Mouse (Mus musculus) CH12.LX (cell line): ENCODE results near the gene Sema7a. TPM values are rescaled to one million over a fixed set of nuclear protein-coding genes. Genes with fewer than 3 reads are reported as not detected.

Experiments used
- DNase-seq: peaks from one replicate; pipeline ENCODE4 v3.0.0-alpha.2; 2013; ENCODE audit errors: extremely low read depth
- H3K27ac ChIP-seq: 2 replicates; pipeline ENCODE4 v1.5.1; 2012; ENCODE audit warnings: low read depth, mild to moderate bottlenecking, control low read depth, moderate library complexity; ENCODE audit not compliant: insufficient read depth
- H3K27me3 ChIP-seq: replicated peaks from 2 replicates; pipeline ENCODE3; 2012; ENCODE audit warnings: inconsistent platforms
- H3K36me3 ChIP-seq, 2 experiments: replicated peaks in 1 of 2; 2 replicates each; pipeline versions ENCODE3 to v1.6.1; 2012; ENCODE audit warnings: inconsistent platforms in 1 of 2, low read length in 1 of 2, mild to moderate bottlenecking in 1 of 2, mixed read lengths in 1 of 2, moderate library complexity in 1 of 2; ENCODE audit not compliant: control insufficient read depth in 1 of 2, insufficient read depth in 1 of 2
- H3K4me1 ChIP-seq, 2 experiments: 2 replicates each; pipeline ENCODE4 v1.6.1; 2012; ENCODE audit warnings: inconsistent platforms in 1 of 2, moderate library complexity in 1 of 2; ENCODE audit not compliant: insufficient read depth in 2 of 2, control insufficient read depth in 1 of 2
- H3K4me2 ChIP-seq: 2 replicates; pipeline ENCODE4 v1.6.1; 2012; ENCODE audit warnings: low read depth, mild to moderate bottlenecking, control low read depth; ENCODE audit not compliant: poor library complexity, insufficient read depth, severe bottlenecking
- H3K4me3 ChIP-seq, 3 experiments: fragments of 150-350 bp in 1 of 3; sonication (generic) in 1 of 3; replicated peaks in 1 of 3; 2 replicates each; pipeline versions ENCODE3 to v1.5.1; 2011 to 2012; ENCODE audit warnings: low read depth in 2 of 3, low read length in 2 of 3, mild to moderate bottlenecking in 2 of 3, moderate library complexity in 2 of 3, control low read depth in 1 of 3, improper control_type of control experiment in 1 of 3, inconsistent platforms in 1 of 3, mixed read lengths in 1 of 3; ENCODE audit not compliant: poor library complexity in 1 of 3
- H3K79me2 ChIP-seq: replicated peaks from 2 replicates; pipeline ENCODE4 v1.6.1; 2012; ENCODE audit warnings: mild to moderate bottlenecking, moderate library complexity; ENCODE audit not compliant: control insufficient read depth, poor library complexity, insufficient read depth, severe bottlenecking; ENCODE audit errors: extremely low read depth
- H3K9ac ChIP-seq: 2 replicates; pipeline ENCODE4 v1.6.1; 2012; ENCODE audit warnings: low read depth, mild to moderate bottlenecking, control low read depth, moderate library complexity; ENCODE audit not compliant: insufficient read depth
- H3K9me3 ChIP-seq: replicated peaks from 2 replicates; pipeline ENCODE3; 2012; ENCODE audit warnings: low read length, inconsistent platforms, mixed read lengths
- BHLHE40 ChIP-seq: IDR thresholded peaks from 2 replicates; pipeline ENCODE4 v1.6.1; 2011; ENCODE audit warnings: mild to moderate bottlenecking, low read depth, low read length, improper control_type of control experiment
- CHD1 ChIP-seq: IDR thresholded peaks from 2 replicates; pipeline ENCODE4 v1.6.1; 2012; ENCODE audit warnings: low read depth, low read length, improper control_type of control experiment, inconsistent platforms
- E2F4 ChIP-seq: IDR thresholded peaks from 2 replicates; pipeline ENCODE4 v1.6.1; 2011; ENCODE audit warnings: low read depth, low read length, improper control_type of control experiment; ENCODE audit not compliant: insufficient replicate concordance
- EP300 ChIP-seq: IDR thresholded peaks from 2 replicates; pipeline ENCODE4 v1.6.1; 2011; ENCODE audit warnings: low read length, improper control_type of control experiment
- IRF4 ChIP-seq: IDR thresholded peaks from 2 replicates; pipeline ENCODE4 v1.6.1; 2014; ENCODE audit warnings: low read depth, mild to moderate bottlenecking, inconsistent platforms, low read length, improper control_type of control experiment
- JUN ChIP-seq: IDR thresholded peaks from 2 replicates; pipeline ENCODE4 v1.6.1; 2011; ENCODE audit warnings: low read depth, mild to moderate bottlenecking, low read length, improper control_type of control experiment, moderate library complexity; ENCODE audit not compliant: insufficient read depth
- JUND ChIP-seq: conservative IDR thresholded peaks from 2 replicates; pipeline ENCODE4 v1.6.1; 2011; ENCODE audit warnings: low read depth, low read length, improper control_type of control experiment
- KAT2A ChIP-seq: IDR thresholded peaks from 2 replicates; pipeline ENCODE4 v1.6.1; 2012; ENCODE audit warnings: low read length, improper control_type of control experiment, inconsistent platforms; ENCODE audit not compliant: insufficient replicate concordance
- MAX ChIP-seq: IDR thresholded peaks from 2 replicates; pipeline ENCODE4 v1.6.1; 2011; ENCODE audit warnings: low read length, improper control_type of control experiment
- MXI1 ChIP-seq: IDR thresholded peaks from 2 replicates; pipeline ENCODE4 v1.6.1; 2011; ENCODE audit warnings: mild to moderate bottlenecking, low read depth, low read length, improper control_type of control experiment
- MYC ChIP-seq: IDR thresholded peaks from 2 replicates; pipeline ENCODE4 v1.6.1; 2011; ENCODE audit warnings: low read depth, mild to moderate bottlenecking, improper control_type of control experiment, low read length
- POLR2A ChIP-seq: IDR thresholded peaks from 2 replicates; pipeline ENCODE4 v1.6.1; 2011; ENCODE audit warnings: low read depth, mild to moderate bottlenecking, improper control_type of control experiment, low read length
- POLR2AphosphoS2 ChIP-seq: IDR thresholded peaks from 2 replicates; pipeline ENCODE4 v1.6.1; 2011; ENCODE audit warnings: low read depth, low read length, improper control_type of control experiment
- SIN3A ChIP-seq: IDR thresholded peaks from 2 replicates; pipeline ENCODE4 v1.6.1; 2012; ENCODE audit warnings: low read length, improper control_type of control experiment, inconsistent platforms
- SMC3 ChIP-seq: IDR thresholded peaks from 2 replicates; pipeline ENCODE4 v1.6.1; 2011; ENCODE audit warnings: low read depth, low read length, improper control_type of control experiment
- TBP ChIP-seq: conservative IDR thresholded peaks from 2 replicates; pipeline ENCODE4 v1.6.1; 2011; ENCODE audit warnings: low read depth, low read length, improper control_type of control experiment
- TCF12 ChIP-seq: IDR thresholded peaks from 2 replicates; pipeline ENCODE4 v1.6.1; 2014; ENCODE audit warnings: low read depth, mild to moderate bottlenecking, inconsistent platforms, low read length, improper control_type of control experiment
- USF1 ChIP-seq: IDR thresholded peaks from 2 replicates; pipeline ENCODE4 v1.6.1; 2014; ENCODE audit warnings: low read depth, mild to moderate bottlenecking, inconsistent platforms, low read length, improper control_type of control experiment
- ZNF384 ChIP-seq: IDR thresholded peaks from 2 replicates; pipeline ENCODE4 v1.6.1; 2012; ENCODE audit warnings: low read depth, low read length, improper control_type of control experiment, inconsistent platforms
- dilution Hi-C: fragments of 300-500 bp; cut with MboI; formaldehyde crosslinking; loops from 2 replicates; pipeline ENCODE4 v1.14.3; 2020; ENCODE audit warnings: low sequenced_read_pairs; ENCODE audit not compliant: extremely low pct_unique_long_range_greater_than_20kb, extremely low pct_ligation_motif_present
- in situ Hi-C: fragments of 300-500 bp; cut with MboI; formaldehyde crosslinking; loops from 3 replicates; pipeline ENCODE4 v1.14.3; 2019; ENCODE audit warnings: low sequenced_read_pairs, low pct_ligation_motif_present, low pct_unique_long_range_greater_than_20kb, mixed read lengths
- polyA plus RNA-seq: library from polyadenylated mRNA; unstranded; fragments of >175 nt; gene quantifications from 2 replicates; pipeline ENCODE4 v1.2.1, GENCODE M21; 2012; ENCODE audit warnings: low read depth; ENCODE audit not compliant: insufficient read length
- total RNA-seq, 2 experiments: library from RNA; depleted of rRNA; stranded (reverse); fragments of 300-350 nt in 1 of 2; fragments of >200 nt in 1 of 2; gene quantifications; 2 replicates each; pipeline ENCODE4 v1.2.3; 2012 to 2014

The Sema7a gene
- total and polyA plus RNA-seq, 3 experiments, result 88.6 to 181 (median 89.4) TPM

GRCm38 (mm10) chr9:57972776-57973439 lies 33.0 kb downstream of the Sema7a start (continued):
- TF ChIP-seq BHLHE40, result peak; percentile 63; the same call in 1 of the 2 replicates
- peak; percentile 10; the same call in 1 of the 2 replicates for TF ChIP-seq SIN3A

GRCm38 (mm10) chr9:57973440-57974066 lies 33.6 kb downstream of the Sema7a start:
- Histone ChIP-seq H3K4me2 (peak overlapping the region; percentile 52), H3K79me2 (no peaks in the 10 kb centered on the region), H3K27me3 (no peaks in the 10 kb centered on the region), H3K9ac (peak overlapping the region; percentile 70; the same call in 1 of the 2 replicates), H3K27ac (peak overlapping the region; percentile 98), H3K36me3 (no peaks in the 10 kb centered on the region), H3K4me1 (peaks cover 66 to 97% of the 10 kb centered on the region in 2 experiments), H3K9me3 (peaks cover 12% of the 10 kb centered on the region), H3K4me3 (peak overlapping the region in 1 of 3 experiments; percentile 16)
- dilution Hi-C loops (no loop called here), in situ Hi-C loops (no loop called here)
- TF ChIP-seq SIN3A (peak; percentile 79; the same call in 1 of the 2 replicates), KAT2A (0 out of 2 replicates have a peak, but pooled peaks have one; percentile 36), MXI1 (peak; percentile 54; the same call in 1 of the 2 replicates), MAX (peak; percentile 27; the same call in 1 of the 2 replicates), USF1 (no peak), MYC (peak; percentile 34; the same call in 1 of the 2 replicates), POLR2AphosphoS2 (no peak), E2F4 (no peak), SMC3 (peak; percentile 29), TCF12 (peak; percentile 45; the same call in 1 of the 2 replicates), IRF4 (0 out of 2 replicates have a peak, but pooled peaks have one; percentile 60), TBP (no peak), JUN (no peak), EP300 (peak; percentile 59; the same call in 1 of the 2 replicates), CHD1 (no peak), POLR2A (peak; percentile 34; the same call in 1 of the 2 replicates), ZNF384 (peak; percentile 97), JUND (peak; percentile 19; the same call in 1 of the 2 replicates)
- no peak for DNase-seq
